Mouse (Mus musculus): ENCODE measurements around the gene Ak4.
"Not testable (repeated sequence)": the region's sequence is repeated elsewhere in the genome, so short reads cannot be mapped to it uniquely, and the experiment has no call there.

Ak4 gene

DNA sequence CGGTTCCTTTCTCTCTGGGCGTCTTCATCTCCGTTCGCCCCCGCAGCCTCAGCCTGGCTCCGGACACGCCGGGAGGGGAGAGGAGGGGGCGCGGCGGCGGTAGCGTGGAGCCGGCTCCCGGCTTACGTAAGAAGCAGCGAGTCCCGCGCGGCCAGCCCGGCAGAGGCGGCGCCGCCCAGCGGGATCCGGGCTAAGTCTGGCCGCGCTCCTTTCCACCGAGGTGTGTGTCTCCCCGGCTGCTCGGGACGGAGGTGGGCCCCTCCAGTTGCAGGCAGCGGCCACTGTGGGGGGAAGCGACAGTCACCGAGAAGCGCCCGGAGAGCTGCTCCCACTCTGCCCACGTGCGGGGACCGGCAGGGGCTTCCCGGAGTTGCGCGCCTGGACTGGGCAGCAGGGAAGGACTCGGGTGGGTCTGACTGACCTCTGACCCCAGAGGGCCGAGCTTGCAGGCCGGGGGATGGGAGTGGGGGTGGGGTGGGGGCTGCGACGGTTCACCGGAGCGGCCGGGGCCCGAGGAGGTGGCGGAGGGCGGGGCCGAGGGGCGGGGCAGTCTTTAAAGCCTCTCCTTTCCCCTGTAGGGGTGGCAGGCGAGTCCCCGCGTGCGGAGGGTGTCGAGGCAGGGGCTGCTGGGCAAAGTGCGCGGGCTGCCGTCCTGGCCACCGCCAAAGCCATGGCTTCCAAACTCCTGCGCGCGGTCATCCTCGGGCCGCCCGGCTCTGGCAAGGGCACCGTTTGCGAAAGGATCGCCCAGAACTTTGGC is at the start of gene Ak4:
Ak4 (plus strand) TSS at position 127 of the 760 bp plus-strand sequence.
- DNase-seq (ENCODE audit: low read depth, low spot score) = no peak

DNA sequence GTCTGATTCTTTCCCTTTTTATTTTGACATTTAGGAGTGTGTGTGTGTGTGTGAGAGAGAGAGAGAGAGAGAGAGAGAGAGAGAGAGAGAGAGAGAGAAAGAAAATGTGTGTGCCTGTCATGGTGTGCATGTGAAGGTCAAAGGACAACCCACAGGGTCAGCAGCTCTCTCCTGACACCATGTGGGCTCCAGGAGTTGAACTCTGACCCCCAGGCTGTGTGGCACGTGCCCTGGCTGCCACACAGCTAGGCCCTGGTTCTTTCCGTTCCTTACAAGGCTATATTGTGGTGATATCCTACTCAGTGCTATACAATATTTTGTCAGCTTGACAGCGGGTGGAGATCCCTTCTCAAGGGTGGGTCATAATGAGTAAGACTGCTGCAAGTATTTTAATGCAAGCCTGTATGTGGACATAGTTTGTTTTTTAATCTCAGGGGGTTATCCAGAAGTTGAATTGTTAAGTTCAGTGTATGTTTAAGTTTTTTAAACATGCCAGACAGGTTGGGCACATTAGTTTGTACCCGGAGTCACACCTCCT is 49.3 kb upstream of the Ak4 start:
- DNase-seq (ENCODE audit: low read depth, low spot score) = no peak

DNA sequence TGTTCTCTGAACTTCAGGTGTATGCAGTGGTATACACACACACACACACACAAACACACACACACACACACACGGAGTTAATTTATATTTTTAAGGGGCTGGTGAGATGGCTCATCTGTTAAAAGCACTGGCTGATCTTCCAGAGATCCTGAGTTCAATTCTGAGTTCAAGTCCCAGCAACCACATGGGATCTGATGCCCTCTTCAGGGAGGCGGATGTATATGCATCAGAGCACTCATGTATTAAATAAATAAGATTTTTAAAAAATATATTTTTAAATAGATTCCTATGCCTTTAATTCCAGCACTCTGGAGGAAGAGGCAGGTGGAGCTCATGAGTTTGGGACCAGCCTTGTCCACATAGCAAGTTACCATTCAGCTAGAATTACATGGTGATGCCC is 46.8 kb upstream of the Ak4 start:
- DNase-seq (ENCODE audit: low read depth, low spot score) = no peak

DNA sequence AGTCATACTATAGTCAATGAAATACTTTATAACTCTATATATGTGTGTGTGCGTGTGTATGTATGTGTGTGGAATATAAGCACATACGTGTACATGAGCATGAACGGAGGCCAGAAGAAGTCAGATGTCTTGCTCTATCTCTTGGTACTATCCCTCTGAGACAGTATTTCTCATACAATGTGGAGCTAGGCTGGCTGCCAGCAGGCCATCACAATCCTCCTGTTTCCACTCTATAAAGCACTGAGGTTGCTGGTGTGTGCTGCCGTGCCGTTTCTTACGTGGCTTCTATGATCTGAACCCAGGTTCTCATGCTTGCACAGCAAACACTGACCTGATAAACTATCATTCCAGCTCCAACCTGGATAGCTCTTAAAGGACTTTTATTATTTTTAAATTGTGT is 46.3 kb upstream of the Ak4 start:
- no peak for DNase-seq (ENCODE audit: low read depth, low spot score)

DNA sequence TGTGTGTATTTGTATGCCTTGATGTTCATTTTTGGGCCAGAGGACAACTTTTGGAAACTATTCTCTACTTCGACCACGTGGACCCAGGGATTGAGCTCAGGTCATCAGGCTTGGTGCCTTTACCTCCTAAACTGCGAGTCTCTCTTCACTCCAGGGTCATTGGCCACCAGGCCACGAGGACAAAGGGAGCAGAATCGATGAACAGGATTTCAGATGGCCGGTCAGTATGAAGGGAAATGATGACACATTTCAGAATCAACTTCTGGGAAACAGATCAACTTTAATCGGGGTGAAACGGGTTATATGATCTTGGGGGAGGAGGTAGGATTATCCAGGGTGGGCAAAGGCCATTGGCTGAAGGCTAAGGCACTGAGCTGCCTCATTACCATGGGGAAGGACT is 45.0 kb upstream of the Ak4 start:
- no peak for DNase-seq (ENCODE audit: low read depth, low spot score)

DNA sequence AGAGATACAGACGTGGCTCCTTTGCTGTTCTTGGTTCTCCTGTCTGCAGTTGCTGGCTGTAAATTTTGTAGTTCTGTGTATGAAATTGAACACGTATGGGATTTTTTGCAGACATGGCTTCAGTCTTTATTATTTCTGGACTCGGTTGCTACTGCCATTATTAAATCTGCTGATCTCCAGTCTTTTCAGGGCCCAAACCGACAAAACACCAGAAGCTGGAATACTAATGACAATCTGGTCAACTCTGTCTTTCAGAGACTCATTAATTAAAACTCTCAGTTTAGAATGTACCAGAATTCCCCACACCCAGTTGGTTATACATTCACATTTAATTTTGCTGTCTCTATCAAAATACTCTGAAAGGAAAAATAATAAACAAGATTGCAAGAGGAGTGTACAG is 42.2 kb upstream of the Ak4 start:
- DNase-seq (ENCODE audit: low read depth, low spot score) = no peak

DNA sequence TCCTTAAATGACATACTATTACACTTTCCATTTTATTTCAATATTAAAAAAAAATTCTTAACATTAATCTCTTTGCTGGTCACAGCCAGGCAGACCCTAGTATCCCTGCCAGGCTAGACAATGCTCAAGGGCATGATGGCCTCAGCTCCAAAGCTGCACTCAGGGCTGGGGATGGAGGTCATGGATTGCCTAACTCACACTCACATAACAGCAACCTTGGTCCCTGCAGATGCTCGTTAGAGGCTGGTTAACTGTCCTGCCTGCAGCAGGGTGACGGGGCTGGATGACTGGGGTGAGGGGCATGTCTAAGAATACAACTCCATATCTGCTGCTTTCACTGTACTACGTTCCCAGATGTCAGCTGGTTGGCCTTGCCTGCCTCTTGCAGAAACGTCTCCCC is 40.8 kb upstream of the Ak4 start:
- DNase-seq (ENCODE audit: low read depth, low spot score) = no peak

DNA sequence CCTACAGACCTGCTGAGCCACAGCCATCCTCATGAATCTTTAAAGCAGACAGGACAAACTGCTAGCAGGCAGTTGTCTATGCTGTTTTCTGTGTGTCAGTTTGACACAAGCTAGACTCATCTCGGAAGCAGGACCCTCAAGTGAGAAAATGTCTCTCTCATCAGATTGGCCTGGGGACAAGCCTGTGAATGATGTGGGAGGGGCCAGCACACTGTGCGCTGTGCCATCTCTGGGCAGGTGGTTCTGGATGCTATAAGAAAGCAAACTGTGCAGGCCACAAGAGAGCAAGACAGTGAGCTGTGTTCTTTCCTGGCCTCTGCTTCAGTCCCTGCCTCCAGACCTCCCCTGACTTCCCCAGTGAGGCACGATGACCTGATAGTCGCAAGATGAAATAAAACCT is 40.3 kb upstream of the Ak4 start:
- DNase-seq (ENCODE audit: low read depth, low spot score) = no peak

DNA sequence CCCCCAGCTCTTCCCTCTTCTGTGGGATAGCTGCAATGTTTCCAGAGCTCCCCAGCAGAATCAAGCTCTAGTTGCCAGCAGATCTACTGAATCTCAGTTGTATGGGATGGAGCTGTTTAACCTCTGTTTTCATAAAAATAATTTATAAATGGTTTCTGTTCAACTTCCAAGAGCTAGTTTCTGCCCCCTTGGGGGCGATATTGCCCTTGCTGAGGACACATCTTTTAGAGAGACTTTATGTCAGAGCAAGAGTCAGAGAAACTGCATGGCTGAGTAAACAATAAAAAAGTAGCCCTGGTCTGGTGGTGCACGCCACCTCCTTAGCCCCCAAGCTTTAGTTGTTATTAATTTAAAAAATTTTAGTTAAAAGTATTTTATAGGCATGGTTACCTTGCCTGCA is 34.1 kb upstream of the Ak4 start:
- DNase-seq (ENCODE audit: low read depth, low spot score) = no peak

DNA sequence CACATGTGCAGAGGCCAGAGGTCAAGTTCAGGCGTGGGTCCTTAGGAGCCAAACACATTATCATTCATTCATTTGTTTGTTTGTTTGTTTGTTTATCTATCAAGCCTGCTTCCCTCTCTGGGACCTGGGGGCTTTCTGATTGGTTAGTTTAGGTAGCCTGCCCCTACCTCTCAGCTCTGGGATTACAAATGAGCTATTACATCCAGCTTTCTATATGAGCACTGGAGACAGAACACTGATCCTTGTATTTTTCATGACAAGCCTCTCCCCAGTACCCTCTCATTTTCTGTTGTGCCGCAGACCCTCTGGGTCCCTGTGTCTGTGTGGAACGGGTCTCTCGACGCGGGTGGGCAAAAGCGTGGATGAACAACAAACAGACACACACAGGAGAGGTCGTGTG is 30.8 kb upstream of the Ak4 start:
- DNase-seq (ENCODE audit: low read depth, low spot score) = no peak

DNA sequence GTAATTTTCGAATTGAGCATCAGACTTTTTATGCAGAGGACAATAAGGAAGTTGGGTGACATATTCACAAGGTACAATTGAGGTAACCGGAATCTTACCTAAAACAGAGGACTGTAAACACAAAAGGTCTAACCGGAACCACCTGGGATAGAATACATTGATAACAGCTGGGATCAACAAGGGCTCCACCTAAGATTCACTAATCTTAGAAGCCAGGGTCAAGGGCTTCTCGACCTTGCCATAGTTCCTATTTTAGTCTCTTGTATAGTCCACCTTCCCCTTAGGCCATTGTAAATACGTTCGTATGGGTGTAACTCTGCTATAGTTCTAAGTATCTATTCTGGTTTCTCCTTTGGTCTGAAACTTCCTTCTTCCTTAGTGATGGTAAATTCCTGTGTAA is 30.4 kb upstream of the Ak4 start:
- not testable (repeated sequence) for DNase-seq (ENCODE audit: low read depth, low spot score)

DNA sequence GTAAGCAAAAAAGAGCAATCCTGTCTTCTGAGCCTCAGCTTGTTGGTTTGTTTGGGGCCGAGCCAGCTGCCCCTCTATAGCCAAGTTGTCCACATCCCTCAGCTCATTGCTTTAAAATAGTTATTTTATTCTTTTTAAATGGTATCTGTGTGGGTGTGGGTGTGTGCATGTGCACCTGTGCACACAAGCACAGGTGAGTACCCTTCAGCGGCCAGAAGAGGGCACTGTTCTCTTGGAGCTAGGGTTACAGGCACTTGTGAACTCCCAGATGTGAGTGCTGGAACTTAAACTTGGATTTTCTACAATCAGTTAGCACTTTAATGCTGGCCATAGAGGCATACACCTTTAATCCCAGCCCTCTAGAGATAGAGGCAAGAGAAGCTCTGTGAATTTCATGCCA is 26.8 kb upstream of the Ak4 start:
- no peak for DNase-seq (ENCODE audit: low read depth, low spot score)

DNA sequence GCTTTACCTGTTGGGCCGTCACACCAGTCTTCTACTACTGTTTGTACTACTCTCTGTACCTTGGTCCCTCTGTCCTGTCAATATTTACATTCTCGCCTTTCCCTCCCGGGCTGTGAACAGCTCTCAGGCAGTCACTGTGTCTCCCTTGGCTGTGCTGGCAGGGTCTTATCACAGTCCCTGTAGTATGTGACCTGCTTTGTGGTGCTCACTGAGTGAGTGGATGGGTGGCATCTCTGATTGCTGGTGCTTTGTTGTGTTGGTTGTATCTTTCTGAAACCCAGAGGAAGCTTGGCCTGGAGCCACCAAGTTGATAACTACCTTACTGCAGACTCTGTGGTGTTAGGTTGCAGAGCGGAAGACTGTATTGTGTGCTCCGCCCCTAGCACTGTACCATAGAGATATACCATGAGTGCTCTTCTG is 25.8 kb upstream of the Ak4 start:
- no peak for DNase-seq (ENCODE audit: low read depth, low spot score)

DNA sequence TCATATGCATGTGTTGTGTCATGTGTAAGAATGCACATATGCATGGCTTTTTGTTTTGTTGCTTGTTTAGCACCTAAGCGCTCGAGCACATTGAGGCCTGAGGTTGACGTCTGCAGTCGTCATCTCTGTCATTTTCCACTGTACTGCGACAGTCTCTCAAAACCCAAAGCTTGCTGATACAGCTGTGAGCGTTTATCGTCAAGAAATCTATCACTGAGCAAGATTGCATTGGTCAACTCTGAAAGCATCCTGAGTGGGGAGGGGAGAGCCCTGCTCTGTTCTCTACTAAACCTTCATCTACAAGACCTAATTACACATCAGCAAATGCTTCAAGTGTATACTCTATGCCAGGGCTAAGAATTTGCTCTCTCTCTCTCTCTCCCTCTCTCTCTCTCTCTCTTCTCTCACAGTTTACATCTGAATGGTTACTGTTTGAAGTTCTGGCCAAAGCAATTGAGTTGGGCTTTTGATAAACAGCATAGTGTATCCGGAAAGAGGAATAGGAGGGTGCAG is 24.0 kb upstream of the Ak4 start:
- no peak for DNase-seq (ENCODE audit: low read depth, low spot score)

DNA sequence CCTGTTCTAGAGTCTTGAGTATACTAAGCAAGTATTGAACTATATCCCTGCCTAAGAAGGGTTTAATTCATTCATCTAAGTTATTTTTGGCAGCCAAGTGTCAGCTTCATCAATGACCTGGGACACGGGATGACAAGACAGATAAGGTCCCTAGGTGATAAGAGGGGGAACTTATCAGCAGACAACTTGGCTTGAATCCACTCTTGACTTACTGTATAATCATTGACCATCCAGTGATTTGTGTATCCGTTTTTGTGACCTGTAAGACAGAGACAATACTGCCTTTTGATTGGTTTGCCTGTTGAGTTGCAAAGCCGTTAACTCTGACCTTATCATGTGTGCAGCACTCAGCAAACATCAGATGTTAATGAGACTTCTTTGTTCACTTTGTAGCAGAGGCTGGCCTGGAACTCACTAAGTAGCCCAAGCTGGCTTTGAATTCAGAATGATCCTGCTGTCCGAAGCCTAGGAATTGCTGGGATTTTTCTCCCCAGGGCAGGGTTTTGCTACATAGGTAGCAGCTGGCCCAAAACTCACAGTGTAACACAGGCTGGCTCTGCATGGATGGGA is 19.0 kb upstream of the Ak4 start:
- no peak for DNase-seq (ENCODE audit: low read depth, low spot score)

DNA sequence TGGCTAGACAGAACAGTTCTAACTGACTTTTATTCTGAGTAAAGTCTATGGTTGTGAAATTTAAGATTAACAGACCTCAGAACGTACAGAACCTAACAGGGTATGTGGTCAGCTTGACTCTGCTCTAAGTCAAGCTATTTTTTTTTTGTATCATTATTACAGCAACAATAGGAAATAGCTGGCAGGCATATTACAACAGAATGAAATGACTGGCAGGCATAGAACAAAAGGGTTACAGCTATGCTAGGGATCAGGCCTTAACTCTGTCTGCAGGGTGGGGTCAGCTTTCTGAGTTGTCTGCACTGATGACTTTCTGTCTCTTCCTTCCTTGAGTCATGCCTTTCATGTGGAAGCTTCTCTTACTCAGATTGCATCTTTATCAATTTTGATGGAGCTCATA is 17.1 kb upstream of the Ak4 start:
- DNase-seq (ENCODE audit: low read depth, low spot score) = no peak

DNA sequence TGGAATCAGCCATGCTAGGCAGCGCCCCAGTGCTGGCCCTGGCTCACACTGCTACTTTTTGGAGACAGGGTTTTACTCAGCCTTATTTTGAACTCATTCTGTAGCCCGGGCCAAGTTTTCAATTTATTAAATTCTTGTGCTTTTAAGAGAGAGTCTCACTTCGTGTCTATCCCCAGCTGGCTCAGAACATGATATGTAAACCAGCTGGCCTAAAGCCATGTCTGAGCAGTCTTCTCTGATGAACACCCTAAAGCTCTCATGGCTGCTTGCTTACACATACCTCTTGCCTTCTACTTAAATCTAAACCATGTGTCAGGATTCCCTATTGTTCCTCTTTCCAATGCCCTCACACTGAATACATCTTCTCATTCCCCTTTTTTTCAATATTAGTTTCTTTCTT is 14.2 kb upstream of the Ak4 start:
- peak; percentile 44 for DNase-seq (ENCODE audit: low read depth, low spot score)

DNA sequence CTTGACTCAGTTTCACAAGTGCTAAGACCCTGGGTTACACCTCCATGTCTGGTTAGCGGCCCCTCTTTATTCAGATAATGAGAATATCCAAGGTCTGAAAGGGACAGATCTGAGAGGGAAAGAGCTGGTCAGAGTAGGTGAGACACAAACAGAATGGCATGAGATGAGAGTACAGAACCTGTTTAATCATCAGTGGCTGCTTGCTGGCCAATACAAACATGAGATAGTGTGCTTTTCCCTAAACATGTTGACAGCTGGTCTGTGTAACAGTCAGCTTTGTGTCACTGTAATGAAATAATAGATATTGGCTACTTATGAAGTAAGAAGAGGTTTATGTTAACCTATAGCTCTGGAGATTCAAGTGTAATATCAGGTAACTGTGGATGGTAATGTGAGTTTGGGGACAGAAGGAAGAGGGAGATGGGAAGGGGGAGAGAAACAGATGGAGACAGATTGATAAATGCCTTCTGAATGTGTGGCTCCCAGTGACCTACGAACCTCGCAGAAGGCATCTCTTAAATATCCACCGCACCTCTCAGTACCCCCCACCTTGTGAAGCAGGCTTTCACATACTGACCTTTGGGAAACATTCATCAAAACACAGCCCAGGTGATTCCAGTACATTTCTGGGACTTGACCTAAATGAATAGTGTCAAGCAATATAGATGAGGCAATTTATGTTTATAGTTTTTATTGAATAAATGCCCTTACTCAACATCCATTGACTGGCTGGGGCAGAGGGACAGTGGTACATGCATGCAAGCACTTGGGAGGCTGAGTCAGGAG is 12.5 kb upstream of the Ak4 start:
- no peak for DNase-seq (ENCODE audit: low read depth, low spot score)

DNA sequence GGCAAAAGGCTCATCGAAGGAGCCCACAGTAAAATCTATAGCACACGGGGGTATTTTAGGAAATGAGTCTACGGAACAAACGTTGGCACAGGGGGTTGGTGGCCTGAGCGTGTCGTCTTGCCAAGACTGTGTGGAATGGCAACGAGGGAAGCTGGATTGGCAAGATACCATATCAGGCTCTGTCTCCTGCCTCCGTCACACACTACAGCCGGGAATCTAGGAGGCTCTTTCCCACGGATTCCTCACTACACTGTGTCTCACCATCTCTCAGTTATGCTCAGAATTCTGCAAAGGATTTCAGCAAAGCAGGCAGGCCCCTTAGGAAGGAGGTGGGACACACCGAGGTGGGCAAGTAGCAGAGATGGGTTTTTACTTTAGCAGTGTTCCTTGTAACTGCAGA is 2.1 kb upstream of the Ak4 start:
- no peak for DNase-seq (ENCODE audit: low read depth, low spot score)

DNA sequence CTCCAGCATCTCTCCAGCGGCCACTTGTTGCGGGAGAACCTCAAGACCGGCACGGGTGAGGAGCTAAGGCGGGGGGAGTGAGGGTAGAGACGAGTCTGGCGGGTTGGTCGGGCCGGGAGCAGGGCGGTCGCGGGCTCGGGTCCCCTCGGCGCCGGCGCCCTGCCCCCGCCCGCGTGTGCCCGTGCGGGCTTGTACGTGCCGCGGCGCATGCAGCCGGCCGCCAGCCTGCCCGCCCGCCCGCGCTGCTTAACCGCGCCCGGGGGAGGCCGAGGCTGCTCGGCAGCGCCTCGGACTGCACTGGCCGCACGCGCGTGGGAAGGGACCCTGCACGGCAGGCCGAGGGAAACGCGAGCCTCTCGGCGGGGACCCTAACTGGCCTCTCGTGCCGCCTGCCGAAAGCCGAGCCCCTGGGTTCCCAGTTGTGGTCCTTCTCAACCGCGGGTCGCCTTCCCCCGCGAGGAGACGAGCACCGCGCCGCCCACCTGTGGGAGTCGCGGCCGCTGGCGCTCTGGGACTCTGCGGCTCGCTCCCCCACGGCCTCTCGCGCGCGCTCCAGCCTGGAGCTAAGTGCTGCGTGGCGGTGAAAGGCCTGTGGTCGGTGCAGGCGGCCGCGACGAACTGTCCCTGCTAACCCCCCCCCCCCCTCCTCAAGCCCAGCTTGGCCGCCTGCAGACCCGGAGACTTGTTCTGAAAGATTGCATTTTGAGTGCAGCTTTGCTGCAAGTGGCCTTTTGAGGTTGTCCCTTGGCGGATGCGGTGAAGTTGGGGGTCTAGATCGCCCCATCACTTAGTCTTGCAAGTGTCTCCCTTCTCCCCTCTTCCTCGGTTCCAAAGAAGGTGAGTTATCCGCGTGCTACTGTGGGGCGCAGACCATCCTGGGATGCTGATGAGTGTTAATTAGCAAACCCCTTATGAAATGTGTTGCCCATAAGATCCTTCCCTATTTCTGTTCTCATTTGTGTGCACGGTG is 1.1 kb downstream of the Ak4 start:
- no peak for DNase-seq (ENCODE audit: low read depth, low spot score)

DNA sequence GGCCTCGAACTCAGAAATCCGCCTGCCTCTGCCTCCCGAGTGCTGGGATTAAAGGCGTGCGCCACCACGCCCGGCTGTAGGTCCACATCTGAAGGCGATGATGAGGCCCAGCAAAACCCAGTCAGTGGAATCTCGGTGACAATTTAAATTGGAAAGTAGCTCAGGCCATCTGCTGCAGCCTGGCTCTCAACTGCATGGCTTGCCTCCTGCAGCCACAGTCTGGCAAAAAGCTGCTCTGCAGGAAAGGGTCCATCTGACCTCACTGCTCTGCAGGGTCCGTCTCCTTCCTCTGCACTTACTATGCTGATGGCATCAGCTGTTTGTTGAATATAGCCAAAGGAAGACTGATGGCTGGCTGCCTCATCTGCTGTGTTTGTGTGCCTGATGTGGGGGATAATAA is 3.9 kb downstream of the Ak4 start:
- DNase-seq (ENCODE audit: low read depth, low spot score) = no peak

All from telencephalon, adult 2 months (tissue).